Comparison of ENCODE assay signal across 8 mouse cellular contexts in genomic region chr13:103332731-103333130, GRCm38 (mm10). TPM values are rescaled to one million over a fixed set of nuclear protein-coding genes. Genes with fewer than 3 reads are reported as not detected.
DNase-seq lines count a peak whose midpoint lies in the region; ATAC-seq and TF ChIP-seq lines count a peak whose summit lies in the region.
"Had no signal": no experiment of that assay in that cellular context is flagged by ENCODE, and none has a peak within 500 bp of the region (broad histone marks: within the 10 kb centered on the region; RNA-seq: fewer than 3 reads in every experiment).

No protein-coding gene starts in this region.

- H3K27me3 ChIP-seq in lung, embryonic 16.5 days (ENCODE audit: control insufficient read depth, insufficient read depth, low read depth, low read length) = peaks cover 36% of the 10 kb centered on the region
- H3K27me3 ChIP-seq in limb, embryonic 13.5 days = peaks cover 65% of the 10 kb centered on the region
- H3K27me3 ChIP-seq in stomach, postnatal 0 days (ENCODE audit: control insufficient read depth, insufficient read depth, low read length) = no peaks in the 10 kb centered on the region

- no peak for TF ChIP-seq CTCF in stomach, postnatal 0 days (IDR thresholded peaks at IDR 0.05; ENCODE audit: low read depth)

- H3K9ac ChIP-seq in lung, embryonic 16.5 days (ENCODE audit: low read length) = no peak overlapping the region
- peak overlapping the region; percentile 32; the same call in 1 of the 2 replicates for H3K9ac ChIP-seq in limb, embryonic 13.5 days
- no peak overlapping the region; the same call in 1 of the 2 replicates for H3K9ac ChIP-seq in stomach, postnatal 0 days (ENCODE audit: low read length)

- ATAC-seq in lung, embryonic 16.5 days (ENCODE audit: low read depth) = no peak
- ATAC-seq in limb, embryonic 13.5 days (ENCODE audit: low FRiP score, low read depth) = no peak
- no peak for ATAC-seq in stomach, postnatal 0 days (ENCODE audit: low FRiP score, low TSS enrichment)
- ATAC-seq: Patski had no signal

- H3K27ac ChIP-seq in lung, embryonic 16.5 days (ENCODE audit: low read length) = no peak overlapping the region
- H3K27ac ChIP-seq in limb, embryonic 13.5 days = no peak overlapping the region
- H3K27ac ChIP-seq in stomach, postnatal 0 days (replicated peaks) = no peak overlapping the region

- H3K4me1 ChIP-seq in lung, embryonic 16.5 days (replicated peaks; ENCODE audit: control insufficient read depth, insufficient read depth, low read length) = peaks cover 18% of the 10 kb centered on the region
- H3K4me1 ChIP-seq in limb, embryonic 13.5 days = peaks cover 28% of the 10 kb centered on the region
- no peaks in the 10 kb centered on the region for H3K4me1 ChIP-seq in stomach, postnatal 0 days (replicated peaks; ENCODE audit: control insufficient read depth, insufficient read depth)

- H3K4me3 ChIP-seq in lung, embryonic 16.5 days (ENCODE audit: low read length) = peak overlapping the region; percentile 77
- H3K4me3 ChIP-seq in limb, embryonic 13.5 days = peak overlapping the region; percentile 67
- peak overlapping the region; percentile 77 for H3K4me3 ChIP-seq in stomach, postnatal 0 days (ENCODE audit: low read depth, low read length)

- 11% methylated on average over 9 of the region's 9 CpGs for WGBS in lung, embryonic 16.5 days
- 8% methylated on average over 9 of the region's 9 CpGs for WGBS in limb, embryonic 13.5 days
- 17% methylated on average over 9 of the region's 9 CpGs for WGBS in stomach, postnatal 0 days

- TF ChIP-seq EP300 in stomach, postnatal 0 days (optimal IDR thresholded peaks at IDR 0.05) = no peak

- peak overlapping the region; percentile 99; the same call in 1 of the 2 replicates for H3K4me2 ChIP-seq in lung, embryonic 16.5 days (ENCODE audit: low read depth, low read length)
- H3K4me2 ChIP-seq in limb, embryonic 13.5 days (replicated peaks) = peak overlapping the region; percentile 84
- peak overlapping the region; percentile 96 for H3K4me2 ChIP-seq in stomach, postnatal 0 days (replicated peaks; ENCODE audit: low read depth)

- H3K36me3 ChIP-seq in lung, embryonic 16.5 days (ENCODE audit: control insufficient read depth, insufficient read depth, low read length) = no peaks in the 10 kb centered on the region
- H3K36me3 ChIP-seq in limb, embryonic 13.5 days = no peaks in the 10 kb centered on the region
- H3K36me3 ChIP-seq in stomach, postnatal 0 days (ENCODE audit: control insufficient read depth, insufficient read depth, low read length) = no peaks in the 10 kb centered on the region

- no peaks in the 10 kb centered on the region for H3K9me3 ChIP-seq in lung, embryonic 16.5 days (ENCODE audit: control insufficient read depth, low read length)
- no peaks in the 10 kb centered on the region for H3K9me3 ChIP-seq in limb, embryonic 13.5 days
- no peaks in the 10 kb centered on the region for H3K9me3 ChIP-seq in stomach, postnatal 0 days (ENCODE audit: control insufficient read depth, low read length)

- DNase-seq in lung, postnatal 14 days = no peak
- DNase-seq in gonadal fat pad, adult 2 months (ENCODE audit: low read depth) = peak; percentile 27
- DNase-seq in stomach, postnatal 0 days (ENCODE audit: low spot score) = no peak
- DNase-seq in Muller cell, postnatal 12 days (ENCODE audit: inconsistent ontology term) = no peak
- no peak for DNase-seq in urinary bladder, postnatal 4 days (ENCODE audit: low spot score in 2 of 2)

RNA-seq across cellular contexts. Expression of gene Mast4, which starts 1.6 kb away (rescaled TPM):
- polyA plus RNA-seq in lung, embryonic 16.5 days (2015; fragmentation: Nextera tagmentation; extraction: Ambion mirVana) = 30.2 and 30.4 TPM in 2 replicates
- 7.9 and 9.0 TPM in 2 replicates for polyA plus RNA-seq in gonadal fat pad, adult 2 months (2012; rRNA removed)
- 23.2 and 27.9 TPM in 2 replicates for polyA plus RNA-seq in limb, embryonic 13.5 days (2015; fragmentation: Nextera tagmentation; extraction: Ambion mirVana)
- 16.4 and 18.2 TPM in 2 replicates for polyA plus RNA-seq in stomach, postnatal 0 days (2015; fragmentation: Nextera tagmentation; extraction: Ambion mirVana)
